Mouse (Mus musculus): ENCODE results near the gene Ptpn18.
"Not testable (repeated sequence)": the region's sequence is repeated elsewhere in the genome, so short reads cannot be mapped to it uniquely, and the experiment has no call there.

The Ptpn18 gene

GRCm38 (mm10) chr1:34517797-34518196 is 58.2 kb downstream of the Ptpn18 start:
- DNase-seq: not testable (repeated sequence)

- no peak for DNase-seq
These were observed 58.7 kb downstream of the Ptpn18 start for GRCm38 (mm10) chr1:34518259-34518658.

- no peak for DNase-seq
These were observed 62.8 kb downstream of the Ptpn18 start for GRCm38 (mm10) chr1:34522205-34522849.

DNA sequence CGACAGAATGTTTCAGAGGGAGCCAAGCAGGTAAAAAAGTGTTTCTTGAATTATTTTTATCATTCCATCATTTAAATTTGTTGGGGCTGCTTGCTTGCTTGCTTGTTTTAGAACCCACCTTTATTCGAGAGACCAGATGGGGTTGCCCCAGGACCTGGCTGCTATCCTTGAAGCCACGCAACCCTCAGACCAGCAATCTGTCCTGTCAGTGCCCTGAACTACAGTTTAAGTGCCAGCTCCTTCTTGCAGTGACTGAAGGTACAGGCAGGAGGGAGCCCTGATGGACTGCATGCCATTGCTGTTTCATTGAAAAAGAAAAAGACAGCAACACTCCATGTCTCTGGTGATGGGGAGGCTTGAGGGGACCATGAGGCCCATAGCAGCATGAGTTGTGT is 63.3 kb downstream of the Ptpn18 start:
- DNase-seq: no peak

GRCm38 (mm10) chr1:34523647-34524046 is 64.1 kb downstream of the Ptpn18 start:
- no peak for DNase-seq
